In the genomic region with DNA sequence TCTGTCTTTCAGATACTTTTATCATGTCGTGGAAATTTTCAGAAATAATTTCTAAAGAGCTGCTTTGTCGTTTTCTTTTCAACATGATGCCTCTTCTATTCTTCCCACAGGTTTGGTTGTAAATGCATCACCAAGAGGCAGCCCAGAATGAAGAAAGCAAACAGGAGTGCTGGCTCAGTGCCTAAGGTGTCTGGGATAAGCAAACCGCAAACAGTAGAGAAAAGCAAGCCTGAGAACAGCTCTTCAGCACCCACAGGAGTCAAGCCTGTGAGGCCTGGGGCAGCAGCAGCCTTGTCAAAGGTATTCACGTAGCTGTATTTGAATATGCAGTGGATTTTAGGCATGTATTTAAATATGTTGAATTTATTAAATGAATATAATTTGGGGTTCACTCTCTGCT, we compare ENCODE assay signal across 23 mouse cellular contexts. TPM values are rescaled to one million over a fixed set of nuclear protein-coding genes. Genes with fewer than 3 reads are reported as not detected.
DNase-seq lines count a peak whose midpoint lies in the region; ATAC-seq and TF ChIP-seq lines count a peak whose summit lies in the region.
"Had no signal": no experiment of that assay in that cellular context is flagged by ENCODE, and none has a peak within 500 bp of the region (broad histone marks: within the 10 kb centered on the region; RNA-seq: fewer than 3 reads in every experiment).

No protein-coding gene starts in this region.

- peaks cover 26% of the 10 kb centered on the region for H3K36me3 ChIP-seq in midbrain, embryonic 14.5 days (ENCODE audit: control insufficient read depth, insufficient read depth, low read length)
- H3K36me3 ChIP-seq in midbrain, postnatal 0 days (ENCODE audit: insufficient read depth, low read length), result peaks cover 14% of the 10 kb centered on the region; the same call in 1 of the 2 replicates
- H3K36me3 ChIP-seq in forebrain, embryonic 10.5 days (replicated peaks), result peaks cover 41% of the 10 kb centered on the region
- H3K36me3 ChIP-seq in kidney, embryonic 16.5 days (ENCODE audit: insufficient read depth, low read length), result peaks cover 20% of the 10 kb centered on the region

- H3K4me3 ChIP-seq in midbrain, embryonic 14.5 days (replicated peaks; ENCODE audit: low read depth, low read length), result no peak overlapping the region
- no peak overlapping the region for H3K4me3 ChIP-seq in midbrain, postnatal 0 days (ENCODE audit: low read depth, low read length)
- no peak overlapping the region for H3K4me3 ChIP-seq in forebrain, embryonic 10.5 days
- H3K4me3 ChIP-seq in kidney, embryonic 16.5 days (ENCODE audit: low read length), result no peak overlapping the region
- H3K4me3 ChIP-seq: embryonic facial prominence, embryonic 12.5 days; hindbrain, embryonic 13.5 days; lung, embryonic 15.5 days; midbrain, embryonic 10.5 days; neural tube, embryonic 13.5 days had no signal

- TF ChIP-seq POLR2A in brain, embryonic 14.5 days (IDR thresholded peaks at IDR 0.05; ENCODE audit: borderline replicate concordance, extremely low read depth, insufficient read depth, insufficient read length, poor library complexity, severe bottlenecking), result no peak

- 0 out of 2 replicates have a peak, but pooled peaks cover 2% of the 10 kb centered on the region for H3K4me1 ChIP-seq in midbrain, embryonic 14.5 days (ENCODE audit: control insufficient read depth, insufficient read depth, low read length)
- H3K4me1 ChIP-seq in midbrain, postnatal 0 days (ENCODE audit: insufficient read depth, low read length), result no peaks in the 10 kb centered on the region
- peaks cover 6% of the 10 kb centered on the region; the same call in 1 of the 2 replicates for H3K4me1 ChIP-seq in forebrain, embryonic 10.5 days
- 0 out of 2 replicates have a peak, but pooled peaks cover 5% of the 10 kb centered on the region for H3K4me1 ChIP-seq in kidney, embryonic 16.5 days (ENCODE audit: insufficient read depth, low read length)
- H3K4me1 ChIP-seq: embryonic facial prominence, embryonic 12.5 days; hindbrain, embryonic 13.5 days; midbrain, embryonic 10.5 days; neural tube, embryonic 13.5 days had no signal

- H3K4me2 ChIP-seq in midbrain, embryonic 14.5 days (ENCODE audit: low read length), result no peak overlapping the region
- H3K4me2 ChIP-seq in midbrain, postnatal 0 days (ENCODE audit: low read depth, low read length, poor library complexity, severe bottlenecking), result no peak overlapping the region
- H3K4me2 ChIP-seq in kidney, embryonic 16.5 days (replicated peaks; ENCODE audit: low read depth, low read length), result no peak overlapping the region
- H3K4me2 ChIP-seq: embryonic facial prominence, embryonic 12.5 days; heart, embryonic 11.5 days; hindbrain, embryonic 13.5 days; lung, embryonic 15.5 days; neural tube, embryonic 13.5 days had no signal

- H3K27me3 ChIP-seq in midbrain, embryonic 14.5 days (ENCODE audit: control insufficient read depth, insufficient read depth, low read length), result no peaks in the 10 kb centered on the region
- H3K27me3 ChIP-seq in midbrain, postnatal 0 days (ENCODE audit: insufficient read depth, low read length), result no peaks in the 10 kb centered on the region
- H3K27me3 ChIP-seq in forebrain, embryonic 10.5 days (ENCODE audit: poor library complexity, severe bottlenecking), result no peaks in the 10 kb centered on the region
- H3K27me3 ChIP-seq in kidney, embryonic 16.5 days (ENCODE audit: insufficient read depth, low read length), result no peaks in the 10 kb centered on the region
- H3K27me3 ChIP-seq: CH12.LX; embryonic facial prominence, embryonic 12.5 days; hindbrain, embryonic 13.5 days; lung, embryonic 15.5 days; neural tube, embryonic 13.5 days had no signal

- no peak overlapping the region for H3K27ac ChIP-seq in midbrain, embryonic 14.5 days (replicated peaks; ENCODE audit: low read depth, low read length)
- no peak overlapping the region for H3K27ac ChIP-seq in midbrain, postnatal 0 days (ENCODE audit: low read depth, low read length)
- no peak overlapping the region for H3K27ac ChIP-seq in forebrain, embryonic 10.5 days
- H3K27ac ChIP-seq in kidney, embryonic 16.5 days (ENCODE audit: low read length), result no peak overlapping the region
- H3K27ac ChIP-seq: embryonic facial prominence, embryonic 12.5 days; hindbrain, embryonic 13.5 days; lung, embryonic 15.5 days; midbrain, embryonic 10.5 days; neural tube, embryonic 13.5 days had no signal

- ATAC-seq in midbrain, embryonic 14.5 days (ENCODE audit: low FRiP score, low TSS enrichment), result no peak
- ATAC-seq in midbrain, postnatal 0 days (ENCODE audit: low FRiP score), result no peak
- no peak for ATAC-seq in kidney, embryonic 16.5 days (ENCODE audit: low FRiP score, low TSS enrichment)

- DNase-seq in cerebellum, adult 9-11 months, result peak; percentile 29
- no peak for DNase-seq in cerebellum, adult 8-10 months
- DNase-seq in midbrain, embryonic 14.5 days, result peak; percentile 8
- no peak for DNase-seq in midbrain, postnatal 0 days (ENCODE audit: low spot score)
- DNase-seq in brain, embryonic 14.5 days (ENCODE audit: low read depth), result peak; percentile 35
- peak; percentile 48 to 52 for DNase-seq in lung, postnatal 4 days
- DNase-seq in forebrain, embryonic 10.5 days (ENCODE audit: extremely low spot score, low spot score), result no peak
- DNase-seq: adrenal gland, adult 2 months; gastrocnemius, postnatal 36 days; heart, postnatal 14 days; kidney, adult 9 months; liver; retina, postnatal 1 day; spleen, adult 18-20 months; thymus, postnatal 14 days had no signal

- H3K9ac ChIP-seq in midbrain, embryonic 14.5 days (replicated peaks; ENCODE audit: low read length), result no peak overlapping the region
- no peak overlapping the region for H3K9ac ChIP-seq in midbrain, postnatal 0 days (replicated peaks; ENCODE audit: low read length, poor library complexity, severe bottlenecking)
- no peak overlapping the region for H3K9ac ChIP-seq in kidney, embryonic 16.5 days (replicated peaks; ENCODE audit: low read length)
- H3K9ac ChIP-seq: embryonic facial prominence, embryonic 12.5 days; hindbrain, embryonic 13.5 days; lung, embryonic 15.5 days; neural tube, embryonic 13.5 days had no signal

- WGBS in midbrain, embryonic 14.5 days, result 85% methylated on average over 4 of the region's 4 CpGs
- 74% methylated on average over 4 of the region's 4 CpGs for WGBS in midbrain, postnatal 0 days
- WGBS in forebrain, embryonic 10.5 days, result 93% methylated on average over 4 of the region's 4 CpGs
- WGBS in kidney, embryonic 16.5 days, result 72% methylated on average over 4 of the region's 4 CpGs

- no peak for TF ChIP-seq CTCF in midbrain, postnatal 0 days (IDR thresholded peaks at IDR 0.05)
- TF ChIP-seq CTCF in brain, embryonic 14.5 days (IDR thresholded peaks at IDR 0.05; ENCODE audit: borderline replicate concordance, extremely low read depth, insufficient read depth, insufficient read length), result no peak

- H3K9me3 ChIP-seq in midbrain, embryonic 14.5 days (ENCODE audit: control insufficient read depth, low read length), result no peaks in the 10 kb centered on the region
- H3K9me3 ChIP-seq in midbrain, postnatal 0 days (ENCODE audit: low read length), result no peaks in the 10 kb centered on the region
- H3K9me3 ChIP-seq in forebrain, embryonic 10.5 days, result no peaks in the 10 kb centered on the region
- no peaks in the 10 kb centered on the region for H3K9me3 ChIP-seq in kidney, embryonic 16.5 days (ENCODE audit: low read length)
- H3K9me3 ChIP-seq: embryonic facial prominence, embryonic 12.5 days; hindbrain, embryonic 13.5 days; lung, embryonic 15.5 days; midbrain, embryonic 10.5 days; neural tube, embryonic 13.5 days had no signal

RNA-seq across cellular contexts. Expression of gene Specc1l, which starts 18.7 kb away (rescaled TPM):
- polyA plus RNA-seq in midbrain, embryonic 14.5 days (2014; fragmentation: Nextera tagmentation; extraction: Ambion mirVana), result 25.4 and 30.9 TPM in 2 replicates
- 37.5 and 52.8 TPM in 2 replicates for total RNA-seq in midbrain, postnatal 0 days (2014; rRNA removed)
- polyA plus RNA-seq in midbrain, postnatal 0 days (2015; fragmentation: Nextera tagmentation; extraction: Ambion mirVana), result 21.1 and 23.6 TPM in 2 replicates
- 28.4 and 42.0 TPM in 2 replicates for polyA plus RNA-seq in brain, embryonic 14.5 days (2012; rRNA removed)
- 34.2 and 36.5 TPM in 2 replicates for polyA plus RNA-seq in forebrain, embryonic 10.5 days (2016; fragmentation: Nextera tagmentation; extraction: Ambion mirVana)
- polyA plus RNA-seq in kidney, embryonic 16.5 days (2015; fragmentation: Nextera tagmentation; extraction: Ambion mirVana), result 33.2 and 33.4 TPM in 2 replicates

Comparison
In these comparisons a context has a peak if more than half of its experiments do, and no peak if none do; other contexts are left out.
1. DNase-seq: peak in cerebellum, adult 9-11 months (single experiment), midbrain, embryonic 14.5 days (single experiment), brain, embryonic 14.5 days (single experiment) and lung, postnatal 4 days (2 of 2); none in cerebellum, adult 8-10 months (single experiment), midbrain, postnatal 0 days (single experiment) and forebrain, embryonic 10.5 days (single experiment).